Mouse (Mus musculus) bone marrow macrophage, adult 2 months (primary cell): ENCODE results near the gene BC049715.

Experiments
- CTCF ChIP-seq: IDR thresholded peaks from 2 replicates; pipeline ENCODE4 v1.5.1; 2012; ENCODE audit warnings: low read depth, mild to moderate bottlenecking, low read length, moderate library complexity
- POLR2A ChIP-seq: IDR thresholded peaks from 2 replicates; pipeline ENCODE4 v1.6.1; 2012; ENCODE audit warnings: mild to moderate bottlenecking, low read depth, low read length, borderline replicate concordance

- no peak for TF ChIP-seq POLR2A
- no peak for TF ChIP-seq CTCF
Observed at GRCm38 (mm10) chr6:136875670-136876069, 48.2 kb downstream of the BC049715 start, which contains the start of gene Mgp.
